Mouse (Mus musculus): ENCODE measurements around the gene Chrm4.
A peak's percentile ranks its signal among the peaks of the same experiment; 100 is the strongest.

The Chrm4 gene

GRCm38 (mm10) chr2:91922586-91923414 lies 4.2 kb upstream of the Chrm4 start:
- no peak for DNase-seq

- DNase-seq = peak; percentile 87
Observed at GRCm38 (mm10) chr2:91923415-91924337, 3.4 kb upstream of the Chrm4 start.

- no peak for DNase-seq
Observed at GRCm38 (mm10) chr2:91924726-91925125, 2.3 kb upstream of the Chrm4 start.

GRCm38 (mm10) chr2:91925442-91925841 lies 1.6 kb upstream of the Chrm4 start:
- no peak for DNase-seq

GRCm38 (mm10) chr2:91927826-91928533 lies 931 bp downstream of the Chrm4 start:
- peak; percentile 89 for DNase-seq

DNA sequence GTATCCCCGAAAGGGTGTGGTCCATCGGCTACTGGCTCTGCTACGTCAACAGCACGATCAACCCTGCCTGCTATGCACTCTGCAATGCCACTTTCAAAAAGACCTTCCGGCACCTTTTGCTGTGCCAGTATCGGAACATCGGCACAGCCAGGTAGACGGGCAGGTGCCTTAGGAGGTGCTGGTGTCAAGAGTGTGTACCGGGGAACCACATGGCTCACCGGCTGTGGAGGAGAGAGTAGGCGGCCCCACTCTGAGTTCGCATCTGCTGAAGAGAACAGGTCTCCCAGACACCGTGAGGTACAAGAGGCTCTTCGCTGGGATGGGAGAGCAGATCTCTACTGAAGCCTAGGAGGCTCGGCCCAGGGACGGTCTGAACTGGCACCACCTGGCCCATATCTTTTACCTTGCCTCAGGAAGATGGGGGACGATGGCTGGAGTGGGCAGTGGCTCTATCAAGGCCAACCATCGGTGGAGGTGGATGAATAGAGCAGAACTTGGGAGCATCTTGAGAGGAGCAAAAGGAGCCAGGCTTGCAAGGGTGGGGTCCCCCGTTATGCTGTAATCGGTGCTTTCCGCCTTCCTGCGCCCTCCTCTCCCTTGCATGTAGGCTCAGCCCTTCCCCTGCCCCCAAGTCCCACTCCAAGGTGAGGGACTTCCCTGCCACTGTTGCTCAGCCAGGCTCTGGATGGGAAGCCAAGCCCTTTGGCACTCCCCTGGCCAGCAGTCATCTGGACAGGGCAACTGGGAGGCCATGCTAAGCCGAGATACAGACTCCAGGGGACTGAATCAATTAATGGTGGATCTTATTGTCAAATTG lies 1.7 kb downstream of the Chrm4 start:
- no peak for DNase-seq

- DNase-seq = no peak
Observed at GRCm38 (mm10) chr2:91929455-91929854, 2.4 kb downstream of the Chrm4 start.

DNA sequence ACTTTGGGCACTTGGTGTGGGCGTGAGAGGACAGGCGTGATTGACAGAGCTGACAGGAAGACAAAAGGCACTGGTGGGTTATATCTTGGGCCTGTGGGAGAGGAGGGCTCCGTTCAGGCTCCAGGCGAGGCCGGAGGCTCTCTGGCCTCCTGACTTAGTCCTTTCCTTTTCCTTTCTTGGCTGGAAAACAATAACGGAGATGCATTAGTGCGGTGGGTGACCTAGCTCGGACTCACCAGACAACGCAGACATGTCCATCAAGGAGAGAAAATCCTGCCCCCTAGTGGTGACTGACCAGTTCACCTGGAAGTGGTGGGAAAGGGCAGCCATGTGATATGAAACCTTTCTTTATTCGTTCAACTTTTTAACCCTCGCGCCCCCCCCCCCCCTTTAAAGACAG lies 2.9 kb downstream of the Chrm4 start:
- DNase-seq = peak; percentile 94

- peak; percentile 52 for DNase-seq
Observed at GRCm38 (mm10) chr2:91930761-91931291, 3.8 kb downstream of the Chrm4 start.

DNA sequence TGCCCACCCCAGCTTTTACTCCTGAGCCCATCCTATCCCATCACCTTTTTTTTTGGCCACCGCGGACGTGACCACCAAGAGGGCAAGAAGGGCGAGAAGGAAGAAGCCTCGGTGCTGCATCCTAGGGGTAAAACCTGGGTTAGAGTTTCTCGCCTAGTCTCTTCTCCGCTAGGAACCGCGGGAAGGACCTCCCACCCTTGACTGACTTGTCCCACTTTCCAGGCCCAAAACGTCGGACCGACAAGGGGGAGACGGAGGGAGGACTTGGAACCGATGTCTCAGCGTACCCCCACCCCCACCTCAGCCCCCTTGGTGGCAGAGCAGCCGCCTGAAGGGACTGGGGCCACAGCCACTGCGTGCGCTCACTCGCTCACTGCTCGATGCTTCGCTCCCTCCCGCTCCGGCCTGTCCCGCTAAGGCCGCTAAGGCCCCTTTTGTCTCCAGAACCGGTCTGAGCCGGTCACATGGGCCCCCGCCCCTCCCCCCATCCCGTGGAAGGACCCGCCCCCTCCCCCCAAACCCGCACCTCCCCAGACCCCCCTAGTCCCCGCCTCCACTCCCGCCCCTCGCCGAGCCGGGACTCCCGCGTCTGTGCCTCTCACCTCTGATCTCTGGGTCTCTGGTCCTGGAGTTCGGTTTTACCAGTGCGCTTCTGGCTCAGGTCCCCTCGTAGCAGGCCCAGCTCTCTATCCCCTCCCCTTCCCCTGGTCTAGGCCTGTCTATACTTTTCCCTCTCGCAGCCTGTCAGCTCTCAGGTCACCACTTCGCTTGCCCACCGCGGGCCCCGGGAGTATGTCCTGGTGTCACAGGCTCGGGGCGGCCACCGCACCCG lies 4.5 kb downstream of the Chrm4 start:
- peak; percentile 95 for DNase-seq

- DNase-seq = peak; percentile 89
Observed at GRCm38 (mm10) chr2:91932160-91932711, 5.2 kb downstream of the Chrm4 start, which contains the start of gene Mdk. Mdk (minus strand) TSS chr2:91932297.

DNA sequence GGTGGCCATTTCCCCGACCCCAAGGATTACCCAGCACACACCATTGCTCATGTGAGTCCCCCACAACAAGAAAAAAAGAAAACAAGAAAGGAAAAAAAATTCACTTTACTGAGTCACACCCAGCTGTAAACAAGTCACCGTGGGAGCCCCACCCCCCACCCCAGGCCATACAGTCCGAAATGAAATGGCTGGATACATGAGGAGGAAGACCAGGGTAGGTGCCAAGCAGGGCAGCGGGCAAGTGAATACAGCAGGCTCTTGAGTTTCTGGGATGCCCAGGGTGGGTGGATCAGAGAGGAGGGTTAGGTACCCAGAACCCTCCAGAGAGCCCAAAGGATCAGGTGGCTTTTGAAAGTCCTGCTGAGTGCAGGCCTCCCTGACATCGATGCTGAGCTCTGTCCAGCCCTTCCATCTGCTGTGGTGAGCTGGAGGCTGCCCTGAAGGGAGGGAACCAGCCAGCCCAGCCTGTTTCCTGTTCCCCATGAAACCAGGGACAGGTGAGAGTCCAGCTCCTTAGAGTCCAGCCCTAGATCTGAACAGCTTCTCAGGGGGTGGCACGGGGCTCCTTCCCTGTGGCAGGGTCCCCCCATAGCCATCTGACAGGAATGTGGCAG lies 5.8 kb downstream of the Chrm4 start:
- peak; percentile 42 for DNase-seq

GRCm38 (mm10) chr2:91933471-91933870 lies 6.4 kb downstream of the Chrm4 start:
- DNase-seq = peak; percentile 71

GRCm38 (mm10) chr2:91934016-91934415 lies 7.0 kb downstream of the Chrm4 start:
- no peak for DNase-seq

- no peak for DNase-seq
Observed at GRCm38 (mm10) chr2:91934826-91935525, 7.9 kb downstream of the Chrm4 start.

DNA sequence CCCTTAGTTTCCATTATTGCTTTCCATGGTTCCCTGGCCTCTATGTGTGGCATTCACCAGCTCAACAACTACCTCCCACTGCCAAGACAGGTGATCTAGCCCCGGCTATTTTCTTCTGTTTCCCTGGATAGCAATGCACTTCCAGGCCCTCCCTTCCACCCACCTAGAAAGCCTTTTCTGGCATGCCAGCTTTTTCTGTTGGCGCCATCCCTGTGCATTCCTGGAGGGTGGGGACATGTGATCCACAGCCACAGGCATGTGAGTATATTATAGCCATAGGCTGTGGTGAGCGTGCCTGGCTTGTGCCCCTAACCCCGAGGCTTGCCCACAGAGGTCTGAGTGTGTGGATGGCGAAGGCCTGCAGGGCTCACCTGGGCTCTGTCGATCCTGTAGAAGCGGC lies 9.1 kb downstream of the Chrm4 start:
- no peak for DNase-seq

DNA sequence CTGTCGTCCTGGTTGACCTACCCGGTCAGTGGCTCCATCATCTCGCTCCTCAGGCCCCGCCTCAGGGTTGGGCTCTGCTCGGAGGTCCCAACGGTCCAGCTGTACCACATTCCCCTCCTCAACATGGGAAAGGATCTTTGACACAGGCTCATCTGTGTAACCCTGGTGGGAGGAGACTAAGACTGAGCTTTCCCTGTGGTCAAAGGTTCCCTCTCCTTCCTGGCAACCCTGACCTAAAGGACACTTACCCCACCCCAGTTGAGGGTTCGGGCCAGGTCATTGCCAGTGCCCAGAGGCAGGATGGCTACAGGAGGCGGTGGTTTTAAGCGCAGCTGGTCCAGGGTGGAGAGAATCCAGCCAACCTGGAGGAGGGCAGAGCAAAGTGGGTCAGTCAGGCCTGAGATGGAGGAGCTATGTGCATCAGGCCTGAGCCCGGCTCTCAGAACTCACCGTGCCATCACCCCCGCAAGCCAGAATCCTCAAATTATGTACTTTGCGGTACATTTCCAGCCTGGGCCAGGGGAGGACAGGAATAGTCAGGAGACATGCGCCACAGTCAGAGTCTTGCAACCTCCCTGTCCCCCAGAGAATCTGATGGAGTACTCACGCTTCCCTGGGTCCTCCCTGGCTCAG lies 12.4 kb downstream of the Chrm4 start:
- DNase-seq = no peak

GRCm38 (mm10) chr2:91942356-91942755 lies 15.3 kb downstream of the Chrm4 start:
- no peak for DNase-seq

Measured in embryo, embryonic 11 days (tissue).